Mouse (Mus musculus) heart, postnatal 4 days (tissue): ENCODE measurements around the gene Iqce. TPM values are rescaled to one million over a fixed set of nuclear protein-coding genes. Genes with fewer than 3 reads are reported as not detected.

ENCODE experiments used
- DNase-seq: peaks from one replicate; pipeline ENCODE4 v3.0.0; 2021
- total RNA-seq, 2 experiments: library from RNA; stranded (reverse); gene quantifications; 2 replicates each; pipeline ENCODE4 v1.2.3; 2021

Gene Iqce
- total RNA-seq = 10 to 100 TPM; 11.3 to 12.8 TPM

DNA sequence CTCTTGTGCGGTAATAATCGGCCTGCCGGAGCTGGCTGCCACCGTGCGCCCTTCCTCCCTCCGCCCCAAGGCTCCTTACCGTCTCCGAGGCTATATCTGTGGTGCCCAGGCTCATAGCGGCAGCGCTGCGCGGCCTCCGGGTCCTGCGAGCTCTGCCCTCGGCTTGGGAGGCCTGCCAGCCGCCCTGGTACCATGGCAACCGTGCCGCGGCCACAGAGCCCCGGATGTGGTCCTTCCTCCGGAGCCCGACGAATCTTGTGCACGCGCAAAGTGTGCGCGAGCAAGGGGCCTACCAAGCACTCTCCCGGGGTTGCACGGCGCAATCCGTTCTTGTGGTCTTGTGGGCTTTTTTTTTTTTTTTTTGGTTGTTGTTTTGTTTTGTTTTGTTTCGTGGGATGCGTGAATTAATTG, at the start of gene Iqce:
Gene Iqce (minus strand): TSS at position 276 of the 411 bp plus-strand sequence.
- peak; percentile 97 for DNase-seq

DNA sequence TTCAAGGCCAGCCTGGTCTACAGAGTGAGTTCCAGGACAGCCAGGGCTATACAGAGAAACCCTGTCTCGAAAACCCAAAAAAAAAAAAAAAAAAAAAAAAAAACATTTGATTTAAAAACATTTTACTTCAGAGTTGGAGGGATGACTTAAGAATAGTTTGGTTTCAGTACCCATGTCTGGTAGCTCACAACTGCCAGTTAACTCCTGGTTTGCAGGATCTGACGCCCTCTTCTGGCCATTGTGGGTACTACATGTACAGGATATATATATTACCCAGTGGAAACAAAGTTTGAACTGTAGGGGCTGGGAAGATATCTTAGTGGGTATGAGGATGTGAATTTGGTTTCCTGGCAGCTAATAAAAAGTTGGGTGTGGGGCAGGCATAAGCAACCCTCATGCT, 48.7 kb upstream of the Iqce start:
- peak; percentile 58 for DNase-seq

DNA sequence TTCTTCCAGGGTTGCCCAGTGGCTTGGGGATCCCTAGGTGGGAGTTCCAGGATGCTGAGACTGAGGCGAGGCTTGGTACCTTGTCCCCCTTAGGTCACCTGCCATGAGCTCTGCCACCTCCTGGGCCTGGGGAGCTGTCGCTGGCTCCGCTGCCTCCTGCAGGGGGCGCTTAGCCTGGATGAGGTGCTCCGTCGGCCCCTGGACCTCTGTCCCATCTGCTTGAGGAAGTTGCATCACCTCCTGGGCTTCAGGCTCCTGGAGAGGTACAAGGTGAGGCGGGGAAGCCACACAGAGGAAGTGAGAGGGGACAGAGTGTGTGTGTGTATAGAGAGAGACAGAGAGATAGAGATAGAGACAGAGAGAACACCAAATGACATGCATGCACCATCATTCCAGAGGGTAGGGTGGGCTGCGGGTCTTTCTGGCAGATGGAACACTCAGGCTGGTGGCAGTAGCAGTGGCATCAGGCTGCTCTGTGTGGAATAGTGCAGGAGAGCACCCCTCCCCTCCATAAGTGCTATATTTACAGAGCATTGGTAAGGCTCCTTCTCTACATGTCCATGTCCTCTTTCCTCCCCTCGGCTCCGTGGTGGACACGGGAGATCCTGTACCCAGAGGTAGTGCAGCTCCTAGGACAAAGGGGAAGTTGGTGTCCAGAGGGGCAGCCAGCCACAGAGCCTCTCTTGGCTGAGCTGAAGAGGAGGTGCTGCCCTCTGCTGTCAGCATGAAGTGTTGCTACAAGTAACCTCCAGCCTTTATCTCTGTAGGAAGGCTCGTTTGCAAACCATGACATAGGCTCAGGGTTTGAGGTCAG, 47.1 kb upstream of the Iqce start:
- peak; percentile 85 for DNase-seq

DNA sequence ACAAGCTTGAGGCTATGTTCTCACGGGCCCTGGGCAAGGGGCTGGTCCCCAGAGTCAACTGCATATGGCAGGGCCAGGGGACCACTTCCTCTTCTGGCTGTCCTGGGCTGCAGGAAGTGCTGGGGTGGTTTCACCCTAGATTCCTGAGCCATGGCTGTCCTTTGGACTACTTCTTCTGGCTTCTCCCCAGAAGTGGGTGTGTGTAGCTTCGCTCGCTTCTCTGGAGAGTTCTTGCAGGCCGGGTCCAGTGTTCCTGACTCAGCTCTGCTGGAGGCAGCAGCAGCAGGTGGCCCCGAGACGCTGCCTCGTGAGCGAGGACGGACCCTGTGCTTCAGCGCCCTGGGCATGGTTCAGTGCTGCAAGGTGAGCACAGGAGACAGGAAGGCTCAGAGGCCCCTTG, 46.2 kb upstream of the Iqce start:
- DNase-seq = no peak

DNA sequence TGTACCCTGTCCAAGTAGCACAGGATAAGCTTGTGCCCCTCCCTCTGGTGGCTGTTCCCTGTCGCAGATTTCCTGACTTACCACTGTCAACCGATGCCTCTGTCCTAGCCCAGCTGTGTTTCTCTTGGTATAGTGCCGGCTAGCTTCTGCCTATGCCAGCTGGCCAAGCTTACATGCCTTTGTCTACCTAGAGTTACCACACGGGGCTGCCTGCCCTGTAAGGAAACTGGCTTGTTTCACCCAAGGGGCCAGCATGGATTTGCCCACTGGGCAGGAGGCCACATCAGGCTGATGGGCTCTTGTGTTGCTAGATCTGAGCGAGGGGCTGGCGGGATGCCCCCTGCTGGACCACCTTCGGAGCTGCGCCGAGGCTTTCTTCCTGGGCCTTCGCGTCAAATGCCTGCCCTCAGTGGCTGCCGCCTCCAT, 41.5 kb upstream of the Iqce start:
- DNase-seq = peak; percentile 29

DNA sequence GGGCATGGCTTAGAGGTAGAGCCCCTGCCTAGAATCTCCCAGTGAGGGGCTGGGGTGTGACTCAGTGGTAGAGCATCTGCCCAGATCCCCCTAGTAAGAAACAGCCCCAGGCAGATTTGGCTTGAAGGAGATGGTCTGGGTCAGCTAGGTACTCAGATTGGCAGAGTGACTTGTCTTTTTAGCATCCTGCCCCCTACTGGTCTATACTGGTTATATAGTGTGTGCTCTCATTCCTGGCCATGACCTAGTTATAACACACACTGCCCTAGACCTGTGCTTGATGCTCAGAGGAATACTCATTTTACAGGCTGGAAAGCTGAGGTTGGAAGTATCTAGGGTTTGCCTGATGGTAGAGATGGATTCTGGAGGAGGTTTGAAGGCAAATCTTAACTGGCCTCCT, 39.7 kb upstream of the Iqce start:
- DNase-seq = no peak

DNA sequence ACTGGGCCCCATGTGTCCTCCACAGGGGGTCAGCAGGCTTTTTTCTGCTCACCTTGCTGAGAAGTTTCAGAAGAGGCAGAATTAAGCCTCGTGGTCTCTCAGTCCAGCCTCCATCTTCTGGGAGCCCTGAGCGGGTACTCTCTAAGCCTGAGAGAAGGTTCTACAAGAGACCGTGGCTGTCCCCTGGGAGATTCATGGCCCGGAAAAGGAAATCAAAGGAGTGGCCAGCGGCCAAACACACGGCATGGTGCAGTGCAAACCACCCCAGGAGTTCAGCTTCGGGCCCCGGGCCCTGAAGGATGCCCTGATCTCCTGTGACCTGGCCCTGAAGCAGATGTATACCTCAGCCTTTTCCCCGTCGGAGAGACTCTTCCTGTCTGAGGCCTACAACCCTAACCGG, 38.9 kb upstream of the Iqce start:
- DNase-seq = peak; percentile 60

DNA sequence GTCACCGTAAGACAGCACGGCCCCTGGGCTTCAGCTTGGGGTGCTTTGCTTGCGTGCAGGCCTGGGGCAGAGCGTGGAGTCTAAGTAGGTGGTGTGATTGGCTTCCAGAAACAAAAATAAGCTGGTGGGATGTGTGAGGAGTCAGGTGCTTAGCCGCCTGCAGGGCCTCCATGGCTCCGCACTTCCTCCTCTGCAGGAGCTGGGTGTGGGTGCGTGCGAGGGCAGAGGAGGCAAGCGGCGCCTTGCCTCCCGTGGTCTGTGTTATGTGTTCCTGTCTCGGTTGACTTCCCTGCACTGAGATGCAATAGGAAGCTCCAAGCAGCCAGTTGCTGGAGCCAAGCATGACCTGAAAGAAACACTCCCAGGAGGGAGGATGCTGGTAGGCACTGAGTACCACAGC, 37.6 kb upstream of the Iqce start:
- no peak for DNase-seq

DNA sequence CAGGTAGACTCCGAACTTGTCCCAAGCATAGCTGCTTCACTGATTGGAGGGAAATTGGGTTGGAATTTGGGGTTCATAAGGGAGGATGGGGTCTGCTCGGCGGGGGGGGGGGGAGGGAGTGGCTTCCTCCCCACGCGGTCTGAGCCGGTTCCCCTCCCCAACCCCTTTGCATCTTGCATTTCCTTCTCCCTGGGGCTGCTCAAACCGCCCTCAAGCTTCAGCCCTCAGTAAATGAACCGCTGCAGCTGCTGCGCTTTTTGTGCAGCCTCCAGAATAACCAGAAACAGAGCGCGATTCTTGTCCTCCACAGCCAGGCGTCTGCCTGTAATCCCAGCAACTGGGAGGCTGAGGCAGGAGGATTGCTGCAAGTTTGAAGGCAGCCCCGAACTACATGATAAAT, 34.0 kb upstream of the Iqce start:
- no peak for DNase-seq

DNA sequence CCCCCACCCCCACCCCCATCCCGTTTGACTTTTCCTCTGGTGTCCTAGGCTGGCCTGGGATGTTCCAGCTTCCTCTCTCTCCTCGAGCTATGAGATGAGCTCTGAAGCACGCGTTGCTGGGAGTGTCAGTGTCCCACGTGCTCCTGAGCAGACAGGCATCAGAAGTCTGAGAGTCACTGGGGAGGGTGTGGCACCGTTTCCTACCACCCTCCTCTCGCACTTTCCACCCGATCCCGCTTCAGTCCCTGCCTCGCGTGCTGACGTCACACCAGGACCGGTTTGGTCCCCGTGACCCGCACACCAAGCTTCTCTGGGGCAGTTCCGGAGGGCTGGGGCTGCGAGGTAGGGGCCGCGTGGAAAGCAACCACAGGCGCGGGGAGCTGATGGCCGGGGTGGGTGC, 33.1 kb upstream of the Iqce start:
- peak; percentile 40 for DNase-seq

DNA sequence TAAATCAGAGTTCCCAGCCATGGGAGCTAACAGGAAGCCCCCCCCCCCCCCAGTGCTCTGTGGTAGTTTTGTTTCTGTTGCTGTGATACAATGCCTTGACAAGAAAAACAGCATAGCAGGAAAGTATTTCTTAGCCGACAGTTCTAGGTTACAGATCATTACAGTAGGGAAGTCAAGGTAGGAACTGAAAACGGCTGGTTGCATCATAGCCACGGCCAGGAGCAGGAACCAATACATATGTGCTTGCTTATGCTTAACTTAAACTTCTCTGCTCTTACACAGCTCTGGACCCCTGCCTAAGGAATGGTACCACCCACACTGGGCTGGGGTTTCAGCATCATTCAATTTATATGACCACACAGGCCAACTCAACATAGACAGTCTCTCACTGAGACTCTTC, 31.2 kb upstream of the Iqce start:
- DNase-seq = no peak

DNA sequence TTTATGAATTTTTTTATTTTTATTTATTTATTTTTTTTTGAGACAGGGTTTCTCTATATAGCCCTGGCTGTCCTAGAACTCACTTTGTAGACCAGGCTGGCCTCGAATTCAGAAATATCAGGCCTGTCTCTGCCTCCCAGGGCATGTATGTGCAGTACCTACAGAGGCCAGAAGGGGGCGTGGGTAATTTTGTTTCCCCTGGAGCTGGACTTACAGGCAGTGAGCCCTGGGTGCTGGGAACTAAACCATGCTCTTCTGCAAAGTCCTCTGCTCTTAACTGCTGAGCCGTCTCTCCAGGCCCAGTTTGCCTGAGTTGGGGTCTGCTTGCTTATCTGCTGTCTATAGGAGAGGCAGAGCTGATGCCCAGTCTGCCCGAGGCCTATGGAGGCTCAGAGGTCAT, 30.0 kb upstream of the Iqce start:
- DNase-seq = no peak

DNA sequence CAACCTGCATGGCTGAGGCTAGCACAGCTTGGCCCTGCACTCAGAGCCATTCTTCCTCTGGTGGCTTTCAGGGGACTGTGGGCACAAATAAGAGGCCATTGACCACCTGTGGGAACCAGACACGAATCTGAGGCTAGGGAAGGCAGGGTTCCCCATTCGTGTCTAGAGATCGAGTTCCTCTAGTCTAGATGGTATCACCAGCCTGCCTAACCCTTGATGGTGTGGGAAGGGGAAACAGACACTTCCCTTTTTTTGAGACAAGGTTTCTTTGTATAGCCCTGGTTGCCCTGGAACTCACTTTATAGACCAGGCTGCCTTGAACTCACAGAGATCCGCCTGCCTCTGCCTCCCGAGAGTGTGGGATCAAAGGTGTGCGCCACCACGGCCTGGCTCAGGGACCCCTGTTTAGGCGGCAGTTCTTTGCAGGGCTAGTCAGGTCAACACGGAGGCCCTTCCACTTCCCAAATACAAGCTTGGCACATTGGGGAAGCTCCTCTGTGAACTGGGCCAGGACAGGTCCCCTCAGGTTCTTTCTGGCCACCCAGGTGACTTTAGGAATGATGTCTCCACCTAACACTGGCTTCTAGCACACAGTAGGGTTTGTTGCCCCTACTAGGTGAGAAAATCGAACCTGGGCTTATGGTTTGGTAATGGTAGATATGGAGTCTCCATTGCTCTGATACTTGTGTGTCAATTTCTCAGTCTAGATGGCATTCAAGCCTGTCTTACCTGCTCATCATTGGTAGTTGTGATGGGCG, 29.0 kb upstream of the Iqce start:
- no peak for DNase-seq

DNA sequence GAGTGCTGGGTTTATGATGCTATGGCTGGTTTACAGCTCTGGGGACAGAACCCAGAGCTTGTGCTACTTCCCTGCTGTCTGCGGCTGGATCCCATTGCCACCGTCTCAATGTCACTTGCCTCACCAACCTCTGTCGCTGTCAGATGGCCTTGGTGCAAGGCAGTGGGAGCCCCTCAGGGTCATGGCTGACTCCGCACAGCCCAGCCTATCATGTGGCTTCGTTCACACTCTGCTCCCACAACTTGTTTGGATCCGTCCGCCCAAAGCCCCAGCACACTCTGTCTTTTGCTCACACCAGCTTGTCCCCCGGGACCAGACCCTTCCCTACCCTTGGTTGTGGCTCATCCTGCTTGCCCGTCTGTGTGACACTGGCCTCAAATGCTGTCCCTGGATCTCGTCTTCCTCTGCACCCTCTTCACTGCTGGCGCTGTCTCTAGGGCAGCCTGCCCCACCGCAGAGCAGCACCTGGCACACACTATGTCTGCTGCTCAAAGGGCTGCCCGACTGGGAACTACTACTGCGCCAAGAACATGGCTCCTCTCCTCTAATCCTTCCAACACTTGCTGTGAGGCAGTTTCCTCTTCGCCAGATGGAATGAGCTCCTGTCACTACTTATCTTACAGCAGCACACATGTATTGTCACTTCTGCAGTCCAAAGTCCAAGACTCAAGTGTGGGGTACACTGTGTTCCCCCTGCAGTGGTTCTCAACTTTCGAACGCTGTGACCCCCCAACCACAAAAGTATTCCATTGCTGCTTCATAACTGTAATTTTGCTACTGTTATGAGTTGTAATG, 25.0 kb upstream of the Iqce start:
- no peak for DNase-seq

DNA sequence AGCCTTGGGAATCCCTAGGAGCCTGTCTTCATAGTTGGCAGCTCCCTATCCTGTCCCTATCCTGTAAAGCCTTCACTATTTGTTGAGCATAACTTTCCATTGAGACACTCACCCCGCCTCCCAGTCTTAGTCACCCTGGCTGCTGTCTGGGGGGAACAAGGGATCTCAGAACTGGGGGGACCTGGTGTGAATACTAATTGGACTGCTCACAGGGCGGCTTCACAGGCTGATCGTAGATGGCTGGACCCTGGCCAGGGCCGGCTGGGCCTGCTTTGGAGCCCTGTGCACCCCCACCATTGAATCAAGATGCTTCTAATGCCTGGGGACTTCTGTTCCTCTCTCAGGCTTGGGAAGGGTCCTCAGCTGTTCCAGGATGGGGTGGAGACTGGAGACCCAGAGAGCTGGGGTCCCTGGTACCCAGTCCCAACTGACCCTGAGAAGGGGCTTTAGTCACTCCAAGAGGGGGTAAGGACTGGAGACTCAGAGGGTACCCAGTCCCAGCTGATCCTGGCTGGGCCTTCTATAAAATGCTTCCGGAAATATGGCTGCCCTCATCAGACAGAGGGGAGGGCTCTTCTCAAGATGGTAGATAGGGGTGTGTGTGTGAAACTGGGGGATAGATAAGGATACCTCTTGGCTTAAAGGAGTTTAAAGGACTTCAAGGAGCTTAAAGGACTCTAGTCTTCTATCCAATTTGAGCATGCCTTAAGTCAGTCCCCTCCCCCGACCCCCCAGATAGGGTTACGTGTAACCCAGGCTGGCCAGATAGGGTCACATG, 24.1 kb upstream of the Iqce start:
- no peak for DNase-seq

DNA sequence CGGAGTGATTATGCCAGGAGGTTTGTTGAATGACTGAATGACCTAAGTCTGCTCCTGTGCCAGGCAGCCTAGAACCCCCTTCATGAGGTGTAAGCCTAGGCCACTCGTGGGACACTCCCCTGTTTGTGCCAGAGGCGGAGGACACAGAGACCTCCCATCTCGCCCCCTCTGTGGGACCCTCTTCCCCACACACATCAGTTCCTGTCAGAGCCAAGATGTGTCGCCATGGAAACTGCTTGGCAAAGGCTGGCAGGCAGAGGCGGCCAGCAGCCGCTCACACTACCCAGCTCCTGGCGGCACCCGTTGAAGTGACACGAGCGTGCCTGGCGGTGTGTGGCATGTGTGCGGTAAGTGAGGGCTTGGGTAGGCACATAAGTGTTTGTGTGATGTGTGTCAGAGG, 21.6 kb upstream of the Iqce start, which contains the start of gene Amz1:
Gene Amz1 (plus strand): TSS at position 306 of the 400 bp plus-strand sequence.
- DNase-seq = no peak

DNA sequence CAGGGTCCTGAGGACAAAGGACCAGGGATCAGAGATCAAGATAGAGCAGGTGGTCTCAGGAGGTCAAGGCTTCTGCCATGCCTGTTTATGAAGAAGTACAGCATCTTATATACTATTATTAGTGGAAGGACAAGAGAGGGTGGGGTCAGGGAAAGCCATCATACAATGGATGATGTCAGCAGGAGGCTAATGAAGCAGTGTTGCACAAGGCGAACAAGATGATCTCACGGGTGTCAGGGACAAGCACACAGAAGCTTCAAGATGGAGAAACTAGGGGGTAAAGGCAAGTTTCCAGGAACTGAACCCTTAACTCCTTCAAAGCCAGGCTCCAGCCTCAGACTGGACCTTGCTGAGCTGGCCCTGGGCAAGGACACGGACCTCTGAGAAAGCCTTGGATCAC, 19.9 kb upstream of the Iqce start:
- DNase-seq = no peak

DNA sequence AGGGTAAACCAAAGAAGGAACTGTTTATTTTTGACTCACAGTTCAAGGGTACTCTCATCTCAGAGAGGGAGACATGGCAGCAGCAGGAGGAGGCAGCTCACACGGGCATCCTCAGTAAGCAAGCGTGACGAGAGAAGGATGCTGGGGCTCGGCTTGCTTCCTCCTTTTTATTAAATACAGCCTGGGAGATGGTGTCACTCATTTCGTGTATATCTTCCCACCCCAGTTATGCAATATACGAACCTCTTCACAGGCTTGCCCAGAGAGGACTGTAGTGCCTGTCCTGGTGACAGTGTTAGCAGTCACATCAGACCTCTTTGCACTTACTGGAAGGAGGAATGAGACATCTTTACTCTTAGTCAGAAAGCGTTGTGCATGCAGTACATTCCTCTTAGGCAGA, 18.6 kb upstream of the Iqce start:
- no peak for DNase-seq

DNA sequence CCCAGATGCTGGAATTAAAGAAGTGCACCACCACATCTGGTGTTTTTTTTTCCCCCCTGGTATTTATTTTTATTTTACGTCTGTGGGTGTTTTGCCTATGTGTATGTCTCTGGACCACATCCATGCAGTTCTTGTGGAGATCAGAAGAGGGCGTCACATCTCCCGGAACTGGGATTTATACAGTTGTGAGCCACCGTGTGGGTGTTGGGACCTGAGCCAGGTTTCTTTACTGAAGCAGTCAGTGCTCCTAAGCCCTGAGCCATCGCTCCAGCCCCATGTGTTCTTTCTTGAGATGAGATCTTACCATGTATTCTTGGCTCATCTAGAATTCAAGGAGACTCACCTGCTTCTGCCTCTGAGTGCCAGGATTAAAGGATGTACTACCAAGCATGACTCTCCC, 8.9 kb upstream of the Iqce start:
- no peak for DNase-seq

DNA sequence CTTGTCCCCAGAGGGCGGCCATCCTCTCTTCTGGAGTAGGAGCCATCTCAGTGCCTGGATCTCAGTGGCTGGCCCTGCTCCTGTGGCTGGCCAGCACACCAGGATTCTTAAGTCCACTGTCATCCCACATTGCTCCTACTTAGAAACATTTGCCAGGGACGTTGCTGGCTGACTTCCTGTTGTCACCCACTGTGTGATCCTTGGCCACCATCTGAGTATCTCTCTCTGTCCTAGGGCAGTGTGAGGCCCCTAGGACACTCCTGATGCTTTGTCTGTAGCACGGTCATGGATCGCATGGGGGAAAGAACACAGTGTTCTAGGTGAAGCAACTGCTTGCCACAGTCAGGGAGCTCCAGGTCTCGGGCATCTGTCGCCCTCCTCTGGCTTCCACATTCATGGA, 8.1 kb upstream of the Iqce start:
- DNase-seq = no peak

DNA sequence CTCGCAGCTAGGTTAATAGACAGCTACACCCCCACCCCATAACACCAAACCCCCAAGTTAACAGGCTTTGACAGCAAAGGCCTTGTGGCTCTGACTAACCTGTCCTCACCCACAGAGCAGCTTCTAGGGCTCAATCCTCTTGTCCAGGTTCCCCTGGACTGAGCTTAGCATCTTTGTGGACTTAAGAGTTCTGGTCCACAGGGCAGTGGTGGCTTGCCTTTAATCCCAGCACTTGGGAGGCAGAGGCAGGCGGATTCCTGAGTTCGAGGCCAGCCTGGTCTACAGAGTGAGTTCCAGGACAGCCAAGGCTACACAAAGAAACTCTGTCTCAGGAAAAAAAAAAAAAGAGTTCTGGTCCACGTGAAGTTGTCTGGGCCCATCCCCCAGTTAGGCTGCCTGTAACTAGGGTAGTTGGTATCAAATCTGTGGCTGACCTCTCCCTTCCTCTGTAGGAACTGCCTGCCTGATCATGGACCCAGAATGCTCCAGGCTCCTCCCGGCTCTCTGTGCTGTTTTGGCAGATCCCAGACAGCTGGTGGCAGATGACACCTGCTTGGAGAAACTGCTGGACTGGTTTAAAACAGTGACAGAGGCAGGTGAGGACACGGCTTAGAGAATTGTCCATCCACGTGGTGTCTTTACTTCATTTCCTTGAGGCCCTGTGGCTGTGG, 3.5 kb upstream of the Iqce start:
- DNase-seq = peak; percentile 19
